Mouse (Mus musculus): ENCODE measurements around the gene Olfr869. TPM values are rescaled to one million over a fixed set of nuclear protein-coding genes. Genes with fewer than 3 reads are reported as not detected.

The Olfr869 gene
- polyA plus RNA-seq (2016; fragmentation: Nextera tagmentation; extraction: Ambion mirVana) = not detected in 2 replicates

DNA sequence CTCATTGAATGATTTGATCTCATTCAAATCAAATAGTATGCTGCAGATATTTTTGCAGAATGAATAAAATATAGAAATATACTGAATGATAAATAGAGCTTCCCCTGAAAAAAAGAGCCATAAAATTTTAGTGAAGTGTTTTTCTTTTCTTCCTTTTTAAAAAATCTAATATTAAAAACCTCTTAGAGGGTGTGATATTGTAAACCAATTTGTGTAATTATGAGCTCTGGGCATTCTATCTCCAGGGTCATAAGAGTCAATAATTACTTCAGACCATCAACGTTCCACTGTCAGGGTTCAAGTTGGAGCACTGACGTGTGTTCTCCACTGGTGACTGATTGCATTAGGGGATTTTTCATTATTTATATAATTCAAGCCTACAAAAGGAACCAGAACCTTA is at the start of gene Olfr869:
Olfr869 (plus strand) TSS at position 301 of the 400 bp plus-strand sequence.
- Histone ChIP-seq H3K27me3 (no peaks in the 10 kb centered on the region), H3K9ac (replicated peaks) (no peak within 1 kb of the TSS), H3K4me3 (replicated peaks) (no peak within 1 kb of the TSS), H3K4me1 (replicated peaks) (no peaks in the 10 kb centered on the region), H3K27ac (no peak within 1 kb of the TSS), H3K9me3 (peaks cover 4% of the 10 kb centered on the region), H3K36me3 (no peaks in the 10 kb centered on the region), H3K4me2 (no peak within 1 kb of the TSS)
- ATAC-seq (ENCODE audit: insufficient number of reproducible peaks, insufficient read depth, low FRiP score, low TSS enrichment, low read depth) = no peak
- 78% methylated on average over 2 of the region's 2 CpGs for WGBS

DNA sequence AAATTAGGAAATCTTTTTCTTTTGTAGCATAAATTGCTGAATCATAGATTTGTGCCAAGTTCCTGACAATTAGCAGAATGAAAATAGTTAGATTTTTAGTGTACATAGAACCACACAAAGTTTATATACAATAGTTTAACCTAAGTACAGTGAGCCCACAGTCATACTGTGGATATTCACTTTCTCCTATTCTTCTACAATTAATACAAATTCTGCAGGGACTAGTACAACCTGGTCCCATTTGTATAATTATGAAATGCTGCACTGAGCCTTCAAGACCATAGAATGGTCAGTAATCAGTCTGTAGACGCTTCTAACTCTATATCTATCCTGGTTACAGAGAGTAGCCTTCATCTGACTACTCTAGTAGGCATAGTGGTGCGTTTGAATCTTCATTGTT is 30.5 kb upstream of the Olfr869 start, which contains the start of gene Olfr868:
Olfr868 (plus strand) TSS at position 301 of the 400 bp plus-strand sequence.
- ATAC-seq (ENCODE audit: insufficient number of reproducible peaks, insufficient read depth, low FRiP score, low TSS enrichment, low read depth) = no peak
- H3K9ac ChIP-seq (replicated peaks) = no peak within 1 kb of the TSS
- H3K36me3 ChIP-seq = no peaks in the 10 kb centered on the region
- peaks cover 19% of the 10 kb centered on the region for H3K9me3 ChIP-seq
- H3K27ac ChIP-seq = no peak within 1 kb of the TSS
- H3K4me2 ChIP-seq = no peak within 1 kb of the TSS
- 47% methylated on average over 2 of the region's 2 CpGs for WGBS
- no peak within 1 kb of the TSS for H3K4me3 ChIP-seq (replicated peaks)
- no peaks in the 10 kb centered on the region for H3K4me1 ChIP-seq (replicated peaks)
- H3K27me3 ChIP-seq = no peaks in the 10 kb centered on the region

- no peak overlapping the region for H3K4me3 ChIP-seq (replicated peaks)
- 93% methylated on average over 3 of the region's 3 CpGs for WGBS
- ATAC-seq (ENCODE audit: insufficient number of reproducible peaks, insufficient read depth, low FRiP score, low TSS enrichment, low read depth) = no peak
- no peaks in the 10 kb centered on the region for H3K36me3 ChIP-seq
- no peaks in the 10 kb centered on the region for H3K4me1 ChIP-seq (replicated peaks)
- no peaks in the 10 kb centered on the region for H3K27me3 ChIP-seq
- no peak overlapping the region for H3K9ac ChIP-seq (replicated peaks)
- H3K27ac ChIP-seq = no peak overlapping the region
- peaks cover 33% of the 10 kb centered on the region for H3K9me3 ChIP-seq
- no peak overlapping the region for H3K4me2 ChIP-seq
Observed at GRCm38 (mm10) chr9:20149706-20150105, 20.9 kb downstream of the Olfr869 start.

- H3K4me2 ChIP-seq = no peak within 1 kb of the TSS
- WGBS = 85% methylated on average over 2 of the region's 2 CpGs
- no peaks in the 10 kb centered on the region for H3K36me3 ChIP-seq
- no peak for ATAC-seq (ENCODE audit: insufficient number of reproducible peaks, insufficient read depth, low FRiP score, low TSS enrichment, low read depth)
- no peak within 1 kb of the TSS for H3K4me3 ChIP-seq (replicated peaks)
- no peaks in the 10 kb centered on the region for H3K4me1 ChIP-seq (replicated peaks)
- no peaks in the 10 kb centered on the region for H3K27me3 ChIP-seq
- no peak within 1 kb of the TSS for H3K9ac ChIP-seq (replicated peaks)
- no peak within 1 kb of the TSS for H3K27ac ChIP-seq
- peaks cover 13% of the 10 kb centered on the region for H3K9me3 ChIP-seq
Observed at GRCm38 (mm10) chr9:20173957-20174356, 45.1 kb downstream of the Olfr869 start, which contains the start of gene Olfr870. Gene Olfr870 (minus strand): TSS chr9:20174057.

DNA sequence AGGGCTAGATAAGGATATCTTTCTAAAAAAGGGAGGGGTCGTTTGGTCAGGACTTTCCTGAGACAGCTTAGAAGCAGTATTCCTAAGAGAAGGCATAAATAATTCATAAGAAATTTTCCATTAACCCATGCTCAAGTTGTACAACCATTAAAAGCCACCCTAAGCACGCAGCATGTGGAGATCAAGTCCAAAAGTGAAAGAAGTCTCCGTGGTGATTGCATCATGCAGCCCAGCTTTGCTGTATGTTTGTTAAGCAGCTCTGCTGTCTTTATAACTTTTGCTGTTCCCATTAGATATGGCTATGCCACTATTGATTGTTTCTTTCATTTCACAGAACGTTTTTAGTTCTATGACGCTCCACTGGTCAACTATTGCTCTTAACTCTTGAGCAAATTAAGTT is 50.7 kb downstream of the Olfr869 start:
- peaks cover 20% of the 10 kb centered on the region for H3K9me3 ChIP-seq

More for the DNA sequence above, 50.7 kb downstream of the Olfr869 start:
- H3K4me2 ChIP-seq = no peak overlapping the region
- 80% methylated on average over 5 of the region's 5 CpGs for WGBS
- H3K36me3 ChIP-seq = no peaks in the 10 kb centered on the region
- H3K27me3 ChIP-seq = no peaks in the 10 kb centered on the region
- H3K4me3 ChIP-seq (replicated peaks) = no peak overlapping the region
- no peak overlapping the region for H3K9ac ChIP-seq (replicated peaks)
- H3K4me1 ChIP-seq (replicated peaks) = no peaks in the 10 kb centered on the region
- ATAC-seq (ENCODE audit: insufficient number of reproducible peaks, insufficient read depth, low FRiP score, low TSS enrichment, low read depth) = no peak
- H3K27ac ChIP-seq = no peak overlapping the region

Other genes with a start within 250 kb of the Olfr869 start
- not detected in 2 replicates for gene Olfr862, start 241.0 kb upstream of the Olfr869 start, polyA plus RNA-seq (2016; fragmentation: Nextera tagmentation; extraction: Ambion mirVana)
- gene Olfr77, start 212.1 kb upstream of the Olfr869 start, polyA plus RNA-seq (2016; fragmentation: Nextera tagmentation; extraction: Ambion mirVana) = 0.20 and 0.27 TPM in 2 replicates
- not detected in 2 replicates for gene Olfr866, start 101.0 kb upstream of the Olfr869 start, polyA plus RNA-seq (2016; fragmentation: Nextera tagmentation; extraction: Ambion mirVana)
- not detected in 2 replicates for gene Olfr867, start 71.4 kb upstream of the Olfr869 start, polyA plus RNA-seq (2016; fragmentation: Nextera tagmentation; extraction: Ambion mirVana)
- not detected in 2 replicates for gene Olfr868, start 30.4 kb upstream of the Olfr869 start, polyA plus RNA-seq (2016; fragmentation: Nextera tagmentation; extraction: Ambion mirVana)
- gene Olfr870, start 45.0 kb downstream of the Olfr869 start, polyA plus RNA-seq (2016; fragmentation: Nextera tagmentation; extraction: Ambion mirVana) = not detected in 2 replicates
- not detected in 2 replicates for gene Olfr871, start 83.2 kb downstream of the Olfr869 start, polyA plus RNA-seq (2016; fragmentation: Nextera tagmentation; extraction: Ambion mirVana)
- gene Olfr872, start 108.1 kb downstream of the Olfr869 start, polyA plus RNA-seq (2016; fragmentation: Nextera tagmentation; extraction: Ambion mirVana) = not detected in 2 replicates
- gene Olfr39, start 153.3 kb downstream of the Olfr869 start, polyA plus RNA-seq (2016; fragmentation: Nextera tagmentation; extraction: Ambion mirVana) = not detected in 2 replicates
- gene Olfr873, start 169.5 kb downstream of the Olfr869 start, polyA plus RNA-seq (2016; fragmentation: Nextera tagmentation; extraction: Ambion mirVana) = not detected in 2 replicates
- not detected in 2 replicates for gene Olfr18, start 207.1 kb downstream of the Olfr869 start, polyA plus RNA-seq (2016; fragmentation: Nextera tagmentation; extraction: Ambion mirVana)